Mouse (Mus musculus): ENCODE results near the gene Atp1b1.

DNA sequence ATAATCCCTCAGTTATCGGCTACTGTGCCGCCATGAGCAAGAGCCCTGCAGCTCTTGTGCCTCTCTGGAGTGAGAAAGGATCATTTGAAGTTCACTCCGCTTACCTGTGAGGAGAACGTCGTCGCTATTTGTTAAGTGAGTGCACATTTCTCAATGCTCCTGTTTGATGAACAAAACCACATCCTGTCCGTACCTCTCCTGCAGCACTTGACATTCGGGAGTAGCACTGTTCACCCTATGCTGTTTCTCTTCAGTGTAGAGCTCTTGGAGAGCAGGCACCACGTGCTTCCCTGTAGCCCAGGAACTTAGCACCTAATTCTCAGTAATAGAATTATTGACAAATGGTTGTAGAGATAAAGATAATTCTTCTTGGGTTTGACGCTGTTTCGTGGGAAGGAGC, 44.5 kb downstream of the Atp1b1 start:
- TF ChIP-seq CTCF (IDR thresholded peaks at IDR 0.05; ENCODE audit: control insufficient read depth, insufficient read depth, low read length) (no peak), POLR2A (IDR thresholded peaks at IDR 0.05; ENCODE audit: borderline replicate concordance, control insufficient read depth, low read depth, low read length) (no peak)

Measured in bone marrow, adult 2 months (tissue).